Mouse (Mus musculus) brain, embryonic 18.5 days (tissue): ENCODE results near the gene Urm1.
"Not testable (repeated sequence)": the region's sequence is repeated elsewhere in the genome, so short reads cannot be mapped to it uniquely, and the experiment has no call there.

Experiments
- DNase-seq: peaks from one replicate; pipeline ENCODE4 v3.0.0-alpha.2; 2012; ENCODE audit warnings: low read depth, low spot score

The Urm1 gene

GRCm38 (mm10) chr2:29820025-29820817 lies at the start of gene Urm1:
Urm1 (plus strand) TSS chr2:29820075.
- peak; percentile 66 for DNase-seq

DNA sequence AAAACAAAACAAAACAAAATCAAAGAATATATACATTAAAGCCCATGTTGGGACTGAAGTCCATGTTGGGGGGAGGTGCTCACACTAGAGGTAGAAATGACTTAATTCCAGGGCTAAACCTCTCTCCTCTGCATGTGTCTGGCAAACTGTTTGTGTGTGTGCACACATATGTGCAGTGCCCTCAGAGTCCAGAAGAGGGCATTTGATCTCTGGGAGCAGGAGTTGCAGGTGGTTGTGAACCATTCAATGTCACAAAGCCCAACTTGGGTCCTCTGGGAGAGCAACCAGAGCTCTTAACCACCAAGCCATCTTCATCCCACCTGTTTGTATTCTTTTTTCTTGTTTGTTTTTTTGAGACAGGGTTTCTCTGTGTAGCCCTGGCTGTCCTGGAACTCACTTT lies 49.7 kb upstream of the Urm1 start:
- no peak for DNase-seq

GRCm38 (mm10) chr2:29771611-29772461 lies 48.0 kb upstream of the Urm1 start:
- no peak for DNase-seq

- no peak for DNase-seq
Measured at GRCm38 (mm10) chr2:29773323-29773722, 46.6 kb upstream of the Urm1 start.

- DNase-seq = not testable (repeated sequence)
Measured at GRCm38 (mm10) chr2:29781256-29781655, 38.6 kb upstream of the Urm1 start.

GRCm38 (mm10) chr2:29784290-29784689 lies 35.6 kb upstream of the Urm1 start:
- DNase-seq = no peak

DNA sequence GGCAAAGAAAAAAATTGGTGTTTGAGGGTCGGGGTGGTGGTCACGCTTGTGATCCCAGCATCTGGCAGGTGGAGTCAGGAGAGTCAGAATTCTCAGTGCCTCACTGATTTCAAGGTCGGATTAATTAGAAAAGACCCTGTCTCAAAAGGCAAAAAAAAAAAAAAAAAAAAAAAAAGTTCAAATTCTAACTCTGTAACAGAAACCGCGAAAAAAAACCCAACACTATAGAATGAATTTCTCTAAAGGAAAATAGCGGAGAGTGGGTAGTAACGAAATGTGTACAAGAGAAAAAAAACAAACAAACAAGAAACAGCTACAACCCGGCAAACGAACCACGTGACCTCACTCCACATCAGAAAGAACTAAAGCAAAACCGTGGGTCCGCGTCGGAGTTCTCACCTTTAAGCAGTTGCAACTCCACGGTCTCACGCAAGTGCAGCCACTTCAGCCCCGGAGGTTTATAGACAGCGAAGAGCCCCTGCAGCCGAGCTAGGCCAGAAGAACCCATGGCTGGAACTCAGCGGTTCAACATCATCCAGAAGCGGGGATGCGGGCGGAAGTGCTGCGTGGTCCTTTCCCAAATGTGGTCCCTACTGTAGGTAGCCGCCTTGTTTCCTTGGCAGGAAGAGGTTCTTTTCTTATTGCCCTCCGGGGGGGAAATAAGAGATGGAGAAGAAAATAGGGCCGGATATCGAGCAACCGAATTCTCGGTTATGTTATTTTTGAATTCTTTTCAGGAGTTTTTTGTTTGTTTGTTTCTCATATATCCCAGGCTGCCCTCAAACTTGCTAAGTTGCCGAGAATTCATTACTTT lies 32.6 kb upstream of the Urm1 start, which contains the start of gene Coq4:
Gene Coq4, plus strand, starts transcription at position 390 of the 814 bp plus-strand sequence.
- peak; percentile 89 for DNase-seq

DNA sequence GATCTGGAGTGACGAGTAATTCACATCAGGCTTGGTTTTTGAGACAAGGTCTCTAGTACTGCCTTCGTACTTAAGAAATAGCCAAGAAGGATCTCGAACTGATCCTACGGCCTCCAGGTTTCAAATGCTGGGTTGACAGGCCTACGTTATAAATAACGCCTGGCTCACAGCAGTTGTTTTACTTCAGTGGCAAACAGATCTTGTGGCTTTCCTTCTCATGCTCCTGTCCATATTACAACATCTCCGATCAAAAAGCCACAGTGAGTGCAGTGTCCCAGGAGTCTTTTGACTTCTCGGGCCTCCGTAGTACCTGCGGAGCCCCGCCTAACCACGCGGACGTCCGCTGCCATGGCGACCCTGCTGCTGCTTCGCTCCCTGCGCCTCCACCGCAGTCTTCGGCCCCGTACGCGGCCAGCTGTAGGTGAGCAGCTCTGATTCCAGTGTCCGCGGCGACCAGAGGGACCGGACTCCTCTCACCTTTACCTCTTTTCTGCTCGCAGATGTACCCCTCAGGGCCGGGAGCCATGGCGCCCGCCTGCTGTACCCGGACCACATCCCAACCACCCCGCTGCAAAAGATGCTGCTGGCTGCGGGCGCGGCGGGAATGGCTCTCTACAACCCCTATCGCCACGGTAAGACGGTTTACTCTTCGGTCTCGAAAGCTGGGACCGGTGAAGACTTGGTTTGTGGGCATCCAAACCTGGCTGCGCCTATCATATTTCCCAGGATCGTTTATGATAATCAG lies 31.8 kb upstream of the Urm1 start, which contains the start of gene Trub2:
Gene Trub2, minus strand, starts transcription at position 566 of the 745 bp plus-strand sequence.
- DNase-seq = peak; percentile 67

DNA sequence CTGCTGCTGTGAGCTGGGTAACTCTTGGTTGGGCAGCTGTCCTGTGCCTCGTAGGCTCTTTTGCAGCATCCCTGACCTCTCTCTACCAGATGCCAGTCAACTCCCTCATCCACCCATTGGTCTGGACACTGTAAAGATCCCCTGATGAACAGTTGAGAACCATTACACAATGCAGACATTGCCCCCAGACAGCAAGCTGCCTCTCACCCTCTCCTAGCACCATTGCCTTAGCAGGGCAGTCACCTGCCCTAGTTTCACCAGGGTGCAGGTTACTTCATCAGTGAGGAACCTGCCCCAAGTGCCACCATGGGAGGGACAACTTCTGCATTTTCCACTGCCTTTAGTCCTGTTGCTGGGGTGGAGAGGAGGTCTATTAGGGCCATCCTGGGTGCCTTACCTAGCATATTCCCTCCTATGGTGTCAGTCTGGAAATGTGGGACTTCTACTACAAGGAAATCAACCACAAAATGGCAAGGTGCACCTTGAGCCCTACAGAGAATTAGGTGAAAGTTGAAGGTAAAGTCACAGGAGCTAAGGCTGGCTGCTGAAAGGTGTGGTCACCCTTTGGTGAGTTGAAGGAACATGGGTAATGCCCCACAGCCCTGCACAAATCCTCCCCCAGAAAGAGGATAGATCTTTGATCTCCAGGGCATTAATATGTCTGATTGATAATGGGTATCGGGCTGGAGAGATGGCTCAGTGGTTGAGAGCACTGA lies 26.9 kb upstream of the Urm1 start:
- DNase-seq = no peak

DNA sequence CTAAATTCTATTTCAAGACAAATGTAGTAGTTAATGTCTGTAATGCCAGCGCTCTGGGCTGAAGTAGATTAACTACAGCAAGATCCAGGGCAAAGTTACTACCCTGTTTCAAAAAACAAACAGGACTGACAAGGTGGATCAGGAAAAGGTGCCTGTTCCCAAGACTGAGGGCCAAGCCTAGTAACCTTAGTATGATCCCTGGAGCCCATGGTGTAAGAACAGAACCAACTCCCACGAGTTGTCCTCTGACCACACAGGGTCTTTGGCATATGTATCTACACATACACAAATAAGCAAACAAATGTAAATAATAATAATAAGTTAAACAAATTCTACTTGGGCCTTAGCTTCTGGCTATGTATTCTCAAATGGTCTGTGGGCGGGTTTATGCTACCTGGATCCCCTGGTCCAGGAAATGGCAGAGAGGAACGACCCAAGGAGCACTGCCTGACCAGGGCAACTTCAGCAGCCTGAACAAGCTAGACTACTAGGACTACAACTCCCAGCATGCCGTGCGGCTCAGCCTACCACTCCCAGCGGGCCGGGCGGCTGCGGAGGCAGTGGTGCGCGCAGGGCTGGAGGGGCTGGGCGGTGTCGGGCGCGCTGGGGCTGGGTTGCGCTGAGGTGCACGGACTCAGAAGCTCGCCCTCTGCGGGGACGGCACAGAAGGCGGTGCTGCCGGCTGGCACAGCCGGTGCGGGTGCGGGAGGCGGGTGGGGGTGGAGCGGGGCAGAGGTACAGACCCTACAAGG lies 17.6 kb upstream of the Urm1 start, which contains the start of gene Slc27a4:
Gene Slc27a4, plus strand, starts transcription at position 560 of the 752 bp plus-strand sequence.
- DNase-seq = peak; percentile 75

- no peak for DNase-seq
Measured at GRCm38 (mm10) chr2:29802827-29803201, 17.1 kb upstream of the Urm1 start.

GRCm38 (mm10) chr2:29803400-29803831 lies 16.5 kb upstream of the Urm1 start:
- no peak for DNase-seq

GRCm38 (mm10) chr2:29815678-29816371 lies 4.0 kb upstream of the Urm1 start:
- DNase-seq = no peak

GRCm38 (mm10) chr2:29817426-29818232 lies 2.2 kb upstream of the Urm1 start:
- peak; percentile 73 for DNase-seq

- DNase-seq = no peak
Measured at GRCm38 (mm10) chr2:29819363-29819762, 512 bp upstream of the Urm1 start.

- DNase-seq = no peak
Measured at GRCm38 (mm10) chr2:29826318-29826925, 6.5 kb downstream of the Urm1 start.

DNA sequence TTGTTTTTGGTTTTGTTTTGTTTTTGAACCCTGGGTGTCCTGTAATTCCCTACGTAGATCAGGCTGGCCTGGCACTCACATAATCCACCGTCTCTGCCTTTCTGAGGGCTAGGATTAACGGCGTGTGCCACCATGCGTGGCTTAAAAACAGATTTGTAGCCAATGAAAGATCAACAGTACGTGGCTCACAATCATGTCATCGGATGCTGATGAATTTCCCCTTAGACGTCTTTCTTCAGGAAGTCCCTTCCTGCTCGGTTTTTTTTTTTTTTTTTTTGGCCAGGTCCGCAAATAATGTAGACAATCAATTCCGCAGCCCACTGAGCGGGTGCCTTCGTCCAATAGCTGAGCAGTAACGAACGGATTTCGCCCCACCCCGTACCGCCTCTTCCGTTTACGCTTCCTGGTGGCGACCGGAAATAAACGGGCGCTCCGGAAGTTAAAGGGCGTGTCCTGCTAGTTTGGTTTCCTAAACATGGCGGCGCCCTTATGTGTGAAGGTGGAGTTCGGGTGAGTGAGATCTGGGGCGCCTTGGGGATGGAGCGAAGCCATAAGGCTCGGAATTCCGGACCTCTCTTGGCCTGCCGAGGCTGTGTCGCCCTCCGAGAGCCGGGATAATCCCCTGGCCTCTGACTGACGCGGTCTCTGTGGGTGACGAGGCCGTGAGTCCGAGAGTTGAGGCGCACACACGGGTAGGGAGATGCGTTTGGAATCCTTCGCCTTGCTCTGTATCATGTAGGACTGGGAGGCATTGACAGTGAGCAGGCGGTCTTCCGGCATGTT lies 7.2 kb downstream of the Urm1 start:
- peak; percentile 97 for DNase-seq
